ENCODE assay signal across 26 mouse cellular contexts in genomic region chr7:45105491-45105890, GRCm38 (mm10). TPM values are rescaled to one million over a fixed set of nuclear protein-coding genes. Genes with fewer than 3 reads are reported as not detected.
DNase-seq lines count a peak whose midpoint lies in the region; ATAC-seq lines count a peak whose summit lies in the region.
"Had no signal": no experiment of that assay in that cellular context is flagged by ENCODE, and none has a peak within 500 bp of the region (broad histone marks: within the 10 kb centered on the region; RNA-seq: fewer than 3 reads in every experiment).

No protein-coding gene starts in this region.

- ATAC-seq in midbrain, embryonic 13.5 days, result no peak
- peak; percentile 58 for ATAC-seq in intestine, embryonic 15.5 days
- ATAC-seq: activated CD4-positive, CD25-positive, alpha-beta regulatory T cell, adult 4 months; forebrain, embryonic 15.5 days had no signal

- H3K4me2 ChIP-seq in midbrain, embryonic 13.5 days (replicated peaks), result no peak overlapping the region
- H3K4me2 ChIP-seq in intestine, embryonic 15.5 days (replicated peaks), result no peak overlapping the region
- H3K4me2 ChIP-seq: forebrain, embryonic 15.5 days; heart, embryonic 13.5 days; hindbrain, embryonic 12.5 days; hindbrain, embryonic 15.5 days had no signal

- peak overlapping the region; percentile 81 for H3K27ac ChIP-seq in midbrain, embryonic 10.5 days (replicated peaks)
- no peak overlapping the region for H3K27ac ChIP-seq in midbrain, embryonic 13.5 days
- H3K27ac ChIP-seq in intestine, embryonic 15.5 days, result 0 out of 2 replicates have a peak overlapping the region, but pooled peaks have one; percentile 22
- peak overlapping the region; percentile 30; the same call in 1 of the 2 replicates for H3K27ac ChIP-seq in limb, embryonic 10.5 days
- H3K27ac ChIP-seq: forebrain, embryonic 15.5 days; heart, adult 2 months; heart, embryonic 10.5 days; heart, embryonic 13.5 days; hindbrain, embryonic 12.5 days; hindbrain, embryonic 15.5 days had no signal

- DNase-seq in midbrain, embryonic 10.5 days (ENCODE audit: low spot score), result no peak
- no peak for DNase-seq in limb, embryonic 10.5 days (ENCODE audit: low spot score)
- no peak for DNase-seq in cerebellum, postnatal 4 days (ENCODE audit: low spot score in 2 of 2)
- DNase-seq in Muller cell, postnatal 12 days (ENCODE audit: inconsistent ontology term), result no peak
- no peak for DNase-seq in right cerebral cortex, postnatal 4 days
- DNase-seq: adrenal gland, adult 8-10 months; adrenal gland, postnatal 25 days; cerebellum, adult 11-12 months; cerebellum, adult 8-10 months; cerebellum, postnatal 10 days; cerebellum, postnatal 36 days; gastrocnemius, postnatal 10 days; gastrocnemius, postnatal 36 days; heart, adult 2 months; heart, postnatal 14 days; heart, postnatal 4 days; kidney, adult 11 months had no signal

- H3K4me1 ChIP-seq in midbrain, embryonic 10.5 days, result peaks cover 37% of the 10 kb centered on the region
- H3K4me1 ChIP-seq in midbrain, embryonic 13.5 days (replicated peaks), result 0 out of 2 replicates have a peak, but pooled peaks cover 4% of the 10 kb centered on the region
- H3K4me1 ChIP-seq in intestine, embryonic 15.5 days (replicated peaks), result peaks cover 33% of the 10 kb centered on the region
- peaks cover 29% of the 10 kb centered on the region for H3K4me1 ChIP-seq in limb, embryonic 10.5 days
- H3K4me1 ChIP-seq: forebrain, embryonic 15.5 days; hindbrain, embryonic 15.5 days had no signal

- H3K9me3 ChIP-seq in midbrain, embryonic 10.5 days (replicated peaks), result no peaks in the 10 kb centered on the region
- H3K9me3 ChIP-seq in midbrain, embryonic 13.5 days, result no peaks in the 10 kb centered on the region
- no peaks in the 10 kb centered on the region for H3K9me3 ChIP-seq in intestine, embryonic 15.5 days
- no peaks in the 10 kb centered on the region for H3K9me3 ChIP-seq in limb, embryonic 10.5 days (replicated peaks)
- H3K9me3 ChIP-seq: forebrain, embryonic 15.5 days; G1E; heart, embryonic 10.5 days; heart, embryonic 13.5 days; hindbrain, embryonic 12.5 days; hindbrain, embryonic 15.5 days had no signal

- no peak overlapping the region for H3K4me3 ChIP-seq in midbrain, embryonic 10.5 days
- no peak overlapping the region for H3K4me3 ChIP-seq in midbrain, embryonic 13.5 days (replicated peaks)
- H3K4me3 ChIP-seq in intestine, embryonic 15.5 days (replicated peaks), result no peak overlapping the region
- no peak overlapping the region for H3K4me3 ChIP-seq in limb, embryonic 10.5 days
- H3K4me3 ChIP-seq: forebrain, embryonic 15.5 days; heart, adult 2 months; heart, embryonic 10.5 days; heart, embryonic 13.5 days; hindbrain, embryonic 12.5 days; hindbrain, embryonic 15.5 days had no signal

- no peak overlapping the region for H3K9ac ChIP-seq in midbrain, embryonic 13.5 days (replicated peaks)
- H3K9ac ChIP-seq in intestine, embryonic 15.5 days, result no peak overlapping the region
- H3K9ac ChIP-seq: forebrain, embryonic 15.5 days; heart, embryonic 13.5 days; hindbrain, embryonic 12.5 days; hindbrain, embryonic 15.5 days had no signal

- H3K27me3 ChIP-seq in midbrain, embryonic 10.5 days (ENCODE audit: low read depth, poor library complexity, severe bottlenecking), result no peaks in the 10 kb centered on the region
- H3K27me3 ChIP-seq in midbrain, embryonic 13.5 days, result no peaks in the 10 kb centered on the region
- no peaks in the 10 kb centered on the region for H3K27me3 ChIP-seq in intestine, embryonic 15.5 days (replicated peaks)
- no peaks in the 10 kb centered on the region for H3K27me3 ChIP-seq in limb, embryonic 10.5 days (ENCODE audit: low read depth, poor library complexity, severe bottlenecking)
- H3K27me3 ChIP-seq: forebrain, embryonic 15.5 days; heart, embryonic 13.5 days; hindbrain, embryonic 12.5 days; hindbrain, embryonic 15.5 days had no signal

- WGBS in midbrain, embryonic 10.5 days, result 84% methylated on average over 8 of the region's 8 CpGs
- WGBS in midbrain, embryonic 13.5 days, result 80% methylated on average over 8 of the region's 8 CpGs
- WGBS in intestine, embryonic 15.5 days, result 62% methylated on average over 8 of the region's 8 CpGs
- 81% methylated on average over 8 of the region's 8 CpGs for WGBS in limb, embryonic 10.5 days

- H3K36me3 ChIP-seq in midbrain, embryonic 10.5 days, result no peaks in the 10 kb centered on the region
- H3K36me3 ChIP-seq in midbrain, embryonic 13.5 days, result no peaks in the 10 kb centered on the region
- no peaks in the 10 kb centered on the region for H3K36me3 ChIP-seq in intestine, embryonic 15.5 days
- H3K36me3 ChIP-seq in limb, embryonic 10.5 days, result no peaks in the 10 kb centered on the region
- H3K36me3 ChIP-seq: forebrain, embryonic 15.5 days; G1E; heart, embryonic 10.5 days; heart, embryonic 13.5 days; hindbrain, embryonic 12.5 days; hindbrain, embryonic 15.5 days had no signal

RNA-seq across cellular contexts. Expression of gene Fcgrt, which starts 1.8 kb away (rescaled TPM):
- 12.0 and 15.3 TPM in 2 replicates for polyA plus RNA-seq in midbrain, embryonic 10.5 days (2016; fragmentation: Nextera tagmentation; extraction: Ambion mirVana)
- polyA plus RNA-seq in midbrain, embryonic 13.5 days (2015; fragmentation: Nextera tagmentation; extraction: Ambion mirVana), result 17.6 and 18.4 TPM in 2 replicates
- 153 and 168 TPM in 2 replicates for polyA plus RNA-seq in intestine, embryonic 15.5 days (2015; fragmentation: Nextera tagmentation; extraction: Ambion mirVana)
- polyA plus RNA-seq in limb, embryonic 10.5 days (2016; fragmentation: Nextera tagmentation; extraction: Ambion mirVana), result 5.2 and 7.8 TPM in 2 replicates
- polyA plus RNA-seq: G1E had no signal

RNA-seq across cellular contexts. Expression of gene Rcn3, which starts 13.5 kb away (rescaled TPM):
- 122 and 128 TPM in 2 replicates for polyA plus RNA-seq in midbrain, embryonic 10.5 days (2016; fragmentation: Nextera tagmentation; extraction: Ambion mirVana)
- 57.7 and 69.8 TPM in 2 replicates for polyA plus RNA-seq in midbrain, embryonic 13.5 days (2015; fragmentation: Nextera tagmentation; extraction: Ambion mirVana)
- polyA plus RNA-seq in intestine, embryonic 15.5 days (2015; fragmentation: Nextera tagmentation; extraction: Ambion mirVana), result 265 and 267 TPM in 2 replicates
- polyA plus RNA-seq in limb, embryonic 10.5 days (2016; fragmentation: Nextera tagmentation; extraction: Ambion mirVana), result 175 and 210 TPM in 2 replicates

RNA-seq across cellular contexts. Expression of gene Rps11, which starts 18.7 kb away (rescaled TPM):
- 1,493 and 1,787 TPM in 2 replicates for polyA plus RNA-seq in midbrain, embryonic 10.5 days (2016; fragmentation: Nextera tagmentation; extraction: Ambion mirVana)
- 1,074 TPM in 2 replicates for polyA plus RNA-seq in midbrain, embryonic 13.5 days (2015; fragmentation: Nextera tagmentation; extraction: Ambion mirVana)
- 1,711 TPM in 2 replicates for polyA plus RNA-seq in intestine, embryonic 15.5 days (2015; fragmentation: Nextera tagmentation; extraction: Ambion mirVana)
- polyA plus RNA-seq in limb, embryonic 10.5 days (2016; fragmentation: Nextera tagmentation; extraction: Ambion mirVana), result 1,846 and 2,302 TPM in 2 replicates

RNA-seq across cellular contexts. Expression of gene Rpl13a, which starts 23.1 kb away (rescaled TPM):
- 1,083 and 1,243 TPM in 2 replicates for polyA plus RNA-seq in midbrain, embryonic 10.5 days (2016; fragmentation: Nextera tagmentation; extraction: Ambion mirVana)
- 838 and 877 TPM in 2 replicates for polyA plus RNA-seq in midbrain, embryonic 13.5 days (2015; fragmentation: Nextera tagmentation; extraction: Ambion mirVana)
- polyA plus RNA-seq in intestine, embryonic 15.5 days (2015; fragmentation: Nextera tagmentation; extraction: Ambion mirVana), result 1,301 and 1,445 TPM in 2 replicates
- 1,210 and 1,327 TPM in 2 replicates for polyA plus RNA-seq in limb, embryonic 10.5 days (2016; fragmentation: Nextera tagmentation; extraction: Ambion mirVana)

RNA-seq across cellular contexts. Expression of gene Gm45713, which starts 30.5 kb away (rescaled TPM):
- 0.11 and 0.19 TPM in 2 replicates for polyA plus RNA-seq in midbrain, embryonic 10.5 days (2016; fragmentation: Nextera tagmentation; extraction: Ambion mirVana)
- polyA plus RNA-seq in midbrain, embryonic 13.5 days (2015; fragmentation: Nextera tagmentation; extraction: Ambion mirVana), result 0.24 TPM in 1 of 2 replicates, not detected in the other
- polyA plus RNA-seq in intestine, embryonic 15.5 days (2015; fragmentation: Nextera tagmentation; extraction: Ambion mirVana), result 0.24 and 0.28 TPM in 2 replicates
- polyA plus RNA-seq in limb, embryonic 10.5 days (2016; fragmentation: Nextera tagmentation; extraction: Ambion mirVana), result not detected in 2 replicates
- polyA plus RNA-seq: activated CD4-positive, CD25-positive, alpha-beta regulatory T cell, adult 4 months; forebrain, embryonic 15.5 days; hindbrain, embryonic 12.5 days; hindbrain, embryonic 15.5 days had no signal
